Mouse (Mus musculus) lung, embryonic 14.5 days (tissue): ENCODE results near the gene Tagln2. TPM values are rescaled to one million over a fixed set of nuclear protein-coding genes. Genes with fewer than 3 reads are reported as not detected.

Experiments
- ATAC-seq: fragments of 200-750 bp; cut with Nextera tagmentation; 2 replicates; pipeline ENCODE4 v1.8.0; 2017; ENCODE audit warnings: mild to moderate bottlenecking, moderate TSS enrichment, moderate library complexity; ENCODE audit not compliant: insufficient read depth
- DNase-seq: peaks from one replicate; pipeline ENCODE4 v3.0.0-alpha.2; 2015
- H3K27ac ChIP-seq: fragments of 300-500 bp; sonication (generic); 2 replicates; pipeline ENCODE4 v1.5.1; 2014; ENCODE audit warnings: low read depth, mild to moderate bottlenecking, moderate library complexity
- H3K27me3 ChIP-seq: fragments of 300-500 bp; sonication (generic); 2 replicates; pipeline ENCODE4 v1.6.1; 2014; ENCODE audit warnings: low read length, control low read depth; ENCODE audit not compliant: insufficient read depth
- H3K36me3 ChIP-seq: fragments of 300-500 bp; sonication (generic); 2 replicates; pipeline ENCODE4 v1.6.1; 2014; ENCODE audit warnings: control low read depth; ENCODE audit not compliant: insufficient read depth
- H3K4me1 ChIP-seq: fragments of 300-500 bp; sonication (generic); 2 replicates; pipeline ENCODE4 v1.6.1; 2014; ENCODE audit warnings: antibody characterized with exemption, control low read depth; ENCODE audit not compliant: insufficient read depth
- H3K4me2 ChIP-seq: fragments of 300-500 bp; sonication (generic); 2 replicates; pipeline ENCODE4 v1.6.1; 2014; ENCODE audit warnings: mild to moderate bottlenecking
- H3K4me3 ChIP-seq: fragments of 300-500 bp; sonication (generic); 2 replicates; pipeline ENCODE4 v1.5.1; 2014; ENCODE audit warnings: low read depth, low read length
- H3K9ac ChIP-seq: fragments of 300-500 bp; sonication (generic); 2 replicates; pipeline ENCODE4 v1.6.1; 2014
- H3K9me3 ChIP-seq: fragments of 300-500 bp; sonication (generic); 2 replicates; pipeline ENCODE4 v1.6.1; 2016; ENCODE audit warnings: low read depth, low read length, control low read depth
- CTCF ChIP-seq: IDR thresholded peaks from 2 replicates; pipeline ENCODE4 v1.5.1; 2016; ENCODE audit warnings: antibody characterized with exemption, low read depth
- WGBS: fragments of 180-500 bp; shearing (Covaris S2); extraction: QIAGEN DNeasy Blood & Tissue Kit; methylation state at CpG from one replicate; pipeline ENCODE4 v1.1.7; 2014; 5-methylcytosine and 5-hydroxymethylcytosine counted together
- polyA plus RNA-seq: library from polyadenylated mRNA; unstranded; fragments of >200 nt; fragmentation: Nextera tagmentation; extraction: Ambion mirVana; gene quantifications from 2 replicates; pipeline ENCODE4 v1.2.1, GENCODE M21; 2014

The Tagln2 gene
- polyA plus RNA-seq, 1 experiment from 2014 or later = 395 TPM

GRCm38 (mm10) chr1:172486236-172486635, 13.6 kb upstream of the Tagln2 start:
- ATAC-seq (no peak), DNase-seq (no peak)
- H3K4me2 ChIP-seq = no peak overlapping the region; the same call in 1 of the 2 replicates
- no peak overlapping the region for H3K27ac ChIP-seq
- no peaks in the 10 kb centered on the region for H3K27me3 ChIP-seq
- WGBS = 52% methylated on average over 4 of the region's 4 CpGs
- H3K4me3 ChIP-seq = no peak overlapping the region
- H3K4me1 ChIP-seq = peaks cover 8% of the 10 kb centered on the region; the same call in 1 of the 2 replicates
- H3K9me3 ChIP-seq = no peaks in the 10 kb centered on the region
- no peak for TF ChIP-seq CTCF
- H3K9ac ChIP-seq = 0 out of 2 replicates have a peak overlapping the region, but pooled peaks have one; percentile 9
- peaks cover 23% of the 10 kb centered on the region; the same call in 1 of the 2 replicates for H3K36me3 ChIP-seq

DNA sequence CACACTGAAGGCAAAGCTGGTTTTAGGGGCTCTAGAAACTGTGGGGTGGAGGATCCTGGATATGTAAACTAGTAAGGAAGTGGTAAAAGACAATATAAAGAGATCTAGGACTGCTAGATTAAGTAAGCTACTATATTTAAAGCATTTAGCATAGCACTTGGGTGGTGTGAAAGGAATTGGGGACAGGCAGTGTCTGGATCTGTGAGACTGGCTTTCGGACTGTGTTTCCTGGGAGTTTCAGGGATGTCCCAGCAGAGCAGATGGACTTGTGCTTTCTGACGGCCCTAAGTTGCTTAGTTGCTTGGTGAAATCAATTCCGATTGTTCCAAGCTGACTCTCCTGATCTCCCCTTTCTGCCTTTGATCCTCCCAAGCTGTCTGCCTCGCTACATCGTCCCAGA, 13.2 kb upstream of the Tagln2 start:
- no peaks in the 10 kb centered on the region for H3K27me3 ChIP-seq
- H3K36me3 ChIP-seq = peaks cover 26% of the 10 kb centered on the region; the same call in 1 of the 2 replicates
- 74% methylated on average over 5 of the region's 5 CpGs for WGBS
- DNase-seq (no peak), ATAC-seq (no peak)
- no peak overlapping the region for H3K27ac ChIP-seq
- no peaks in the 10 kb centered on the region for H3K9me3 ChIP-seq
- no peak for TF ChIP-seq CTCF
- H3K4me3 ChIP-seq = no peak overlapping the region
- H3K4me2 ChIP-seq = no peak overlapping the region
- H3K4me1 ChIP-seq = peaks cover 8% of the 10 kb centered on the region; the same call in 1 of the 2 replicates
- no peak overlapping the region for H3K9ac ChIP-seq

DNA sequence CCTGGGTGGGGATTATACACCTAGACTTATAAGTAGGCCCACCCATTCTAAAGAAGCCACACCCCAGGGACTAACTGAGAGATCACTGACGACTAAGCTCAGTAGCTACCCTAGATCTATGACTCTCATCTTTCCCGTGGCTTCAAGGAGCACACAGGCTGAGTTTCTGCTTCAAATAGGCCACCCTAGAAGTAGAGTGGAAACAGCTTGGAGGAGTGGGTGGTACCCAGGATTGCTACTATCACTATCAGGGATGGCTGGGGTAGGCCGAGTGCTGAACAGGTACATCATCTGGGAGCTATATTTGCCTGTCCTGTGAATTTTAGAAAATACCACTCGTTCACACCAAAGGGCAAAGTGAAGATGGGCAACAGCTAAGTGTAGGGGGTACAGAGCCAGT, 12.0 kb upstream of the Tagln2 start:
- Histone ChIP-seq H3K4me1 (peaks cover 7% of the 10 kb centered on the region; the same call in 1 of the 2 replicates), H3K4me3 (no peak overlapping the region), H3K4me2 (no peak overlapping the region), H3K36me3 (peaks cover 33% of the 10 kb centered on the region; the same call in 1 of the 2 replicates), H3K27me3 (no peaks in the 10 kb centered on the region), H3K9ac (no peak overlapping the region), H3K9me3 (no peaks in the 10 kb centered on the region), H3K27ac (no peak overlapping the region)
- WGBS = 72% methylated on average over 4 of the region's 4 CpGs
- no peak for TF ChIP-seq CTCF
- no peak for DNase-seq
- ATAC-seq = no peak

DNA sequence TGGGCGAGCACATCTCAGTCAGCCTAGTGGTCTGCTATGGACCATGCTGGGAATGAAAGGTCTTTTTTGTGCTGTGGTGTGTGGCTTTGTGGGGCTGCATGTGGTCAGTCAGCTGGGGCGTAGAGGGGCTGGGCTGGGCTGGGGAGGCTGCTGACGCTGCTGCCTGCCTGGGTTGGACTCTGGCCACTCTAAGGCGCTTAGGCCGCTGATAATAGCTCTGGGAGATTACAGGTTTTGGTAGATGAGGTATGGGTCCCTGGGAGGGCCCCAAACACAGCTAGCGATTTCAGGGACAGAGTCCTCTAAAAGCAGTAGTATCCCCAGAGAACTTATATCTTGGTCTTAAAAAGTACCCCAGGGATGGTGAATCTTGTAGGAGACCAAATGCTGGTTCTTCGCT, 11.0 kb upstream of the Tagln2 start:
- no peak overlapping the region for H3K27ac ChIP-seq
- no peaks in the 10 kb centered on the region for H3K27me3 ChIP-seq
- H3K9ac ChIP-seq = no peak overlapping the region
- ATAC-seq = no peak
- H3K36me3 ChIP-seq = peaks cover 41% of the 10 kb centered on the region; the same call in 1 of the 2 replicates
- no peaks in the 10 kb centered on the region for H3K9me3 ChIP-seq
- 75% methylated on average over 7 of the region's 7 CpGs for WGBS
- no peaks in the 10 kb centered on the region for H3K4me1 ChIP-seq
- TF ChIP-seq CTCF = no peak
- H3K4me3 ChIP-seq = no peak overlapping the region
- H3K4me2 ChIP-seq = no peak overlapping the region
- DNase-seq = no peak

- Histone ChIP-seq H3K36me3 (peaks cover 45% of the 10 kb centered on the region; the same call in 1 of the 2 replicates), H3K27ac (no peak overlapping the region), H3K4me3 (no peak overlapping the region), H3K4me1 (no peaks in the 10 kb centered on the region), H3K27me3 (no peaks in the 10 kb centered on the region), H3K9me3 (no peaks in the 10 kb centered on the region), H3K4me2 (peak overlapping the region; percentile 42), H3K9ac (no peak overlapping the region)
- peak; percentile 47 for ATAC-seq
- no peak for TF ChIP-seq CTCF
- 49% methylated on average over 12 of the region's 12 CpGs for WGBS
- no peak for DNase-seq
Measured at GRCm38 (mm10) chr1:172489585-172490250, 10.1 kb upstream of the Tagln2 start.

- Histone ChIP-seq H3K27me3 (no peaks in the 10 kb centered on the region), H3K4me1 (no peaks in the 10 kb centered on the region), H3K4me2 (peak overlapping the region; percentile 42), H3K36me3 (peaks cover 44% of the 10 kb centered on the region; the same call in 1 of the 2 replicates), H3K9ac (no peak overlapping the region), H3K9me3 (no peaks in the 10 kb centered on the region), H3K27ac (no peak overlapping the region), H3K4me3 (no peak overlapping the region)
- DNase-seq (peak; percentile 94), ATAC-seq (peak; percentile 60)
- peak; percentile 99 for TF ChIP-seq CTCF
- 10% methylated on average over 10 of the region's 10 CpGs for WGBS
Measured at GRCm38 (mm10) chr1:172490261-172490661, 9.6 kb upstream of the Tagln2 start.

- Histone ChIP-seq H3K27me3 (no peaks in the 10 kb centered on the region), H3K9ac (no peak overlapping the region), H3K27ac (no peak overlapping the region), H3K36me3 (peaks cover 51% of the 10 kb centered on the region; the same call in 1 of the 2 replicates), H3K4me2 (no peak overlapping the region), H3K9me3 (no peaks in the 10 kb centered on the region), H3K4me3 (no peak overlapping the region), H3K4me1 (no peaks in the 10 kb centered on the region)
- WGBS = 88% methylated on average over 8 of the region's 8 CpGs
- no peak for ATAC-seq
- TF ChIP-seq CTCF = no peak
- no peak for DNase-seq
Measured at GRCm38 (mm10) chr1:172492047-172492446, 7.8 kb upstream of the Tagln2 start.
